Mouse (Mus musculus): Measurements from ENCODE around the gene Bag2. TPM values are rescaled to one million over a fixed set of nuclear protein-coding genes. Genes with fewer than 3 reads are reported as not detected.

Bag2 gene
- 1.7 TPM for total RNA-seq (2023)

GRCm38 (mm10) chr1:33757491-33758041 is at the start of gene Bag2:
Bag2 (minus strand) TSS chr1:33757795.

GRCm38 (mm10) chr1:33719733-33720225 is 37.8 kb downstream of the Bag2 start, which contains the start of gene Rab23:
Rab23 (plus strand) TSS chr1:33719887.

Other genes with a start within 250 kb of the Bag2 start
- 11.5 TPM for gene Prim2, start 88.0 kb downstream of the Bag2 start, total RNA-seq (2023)
- gene Rab23, start 37.9 kb downstream of the Bag2 start, total RNA-seq (2023): 12.3 TPM
- gene Zfp451, start 56.8 kb upstream of the Bag2 start, total RNA-seq (2023): 42.0 TPM
- 6.5 TPM for gene Bend6, start 150.0 kb upstream of the Bag2 start, total RNA-seq (2023)
- 15.1 TPM for gene Dst, start 150.4 kb upstream of the Bag2 start, total RNA-seq (2023)